Mouse (Mus musculus): Measurements from ENCODE around the gene Pak3. TPM values are rescaled to one million over a fixed set of nuclear protein-coding genes. Genes with fewer than 3 reads are reported as not detected.

Pak3 gene
- polyA plus RNA-seq, 1 experiment from 2014 or later = 146 TPM

GRCm38 (mm10) chrX:143827212-143827611 lies 308.8 kb downstream of the Pak3 start, which contains the start of gene Capn6:
Gene Capn6 (minus strand): TSS chrX:143827414.
- DNase-seq (ENCODE audit: low spot score) (no peak), ATAC-seq (no peak)
- no peak within 1 kb of the TSS for H3K4me3 ChIP-seq (ENCODE audit: low read depth, low read length)
- H3K4me2 ChIP-seq (ENCODE audit: low read length) = no peak within 1 kb of the TSS
- WGBS = 37% methylated on average over 4 of the region's 4 CpGs
- H3K27ac ChIP-seq (ENCODE audit: low read depth, low read length) = no peak within 1 kb of the TSS
- no peaks in the 10 kb centered on the region for H3K9me3 ChIP-seq (replicated peaks; ENCODE audit: control insufficient read depth, low read length)
- H3K9ac ChIP-seq (ENCODE audit: low read length) = no peak within 1 kb of the TSS
- no peaks in the 10 kb centered on the region for H3K4me1 ChIP-seq (ENCODE audit: control insufficient read depth, insufficient read depth, low read length)
- H3K36me3 ChIP-seq (ENCODE audit: control insufficient read depth, insufficient read depth, low read length) = no peaks in the 10 kb centered on the region
- H3K27me3 ChIP-seq (replicated peaks; ENCODE audit: control insufficient read depth, insufficient read depth, low read length) = no peaks in the 10 kb centered on the region

DNA sequence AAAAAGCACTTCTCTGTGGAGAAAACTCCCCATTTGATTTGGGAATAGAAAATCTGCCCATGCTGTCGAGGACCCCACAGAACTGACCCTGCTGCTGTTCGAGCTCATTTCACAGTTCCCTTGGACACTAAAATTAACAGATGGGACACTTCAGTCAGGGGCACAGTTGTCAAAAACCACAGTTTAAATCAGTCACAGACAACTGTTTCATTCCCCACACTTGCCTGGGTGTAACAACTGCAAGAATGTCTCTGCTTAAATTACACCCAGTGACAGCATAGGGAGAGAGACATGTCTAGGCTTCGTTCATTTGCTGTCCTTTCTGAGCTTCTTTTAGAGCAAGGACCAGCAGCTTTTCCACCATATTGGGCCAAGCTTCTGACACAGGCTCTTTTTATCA lies 328.2 kb downstream of the Pak3 start:
- no peak for DNase-seq (ENCODE audit: low spot score)
- no peak for ATAC-seq
- Histone ChIP-seq H3K9ac (ENCODE audit: low read length) (no peak overlapping the region), H3K4me1 (ENCODE audit: control insufficient read depth, insufficient read depth, low read length) (no peaks in the 10 kb centered on the region), H3K36me3 (ENCODE audit: control insufficient read depth, insufficient read depth, low read length) (no peaks in the 10 kb centered on the region), H3K27ac (ENCODE audit: low read depth, low read length) (no peak overlapping the region), H3K4me2 (ENCODE audit: low read length) (no peak overlapping the region), H3K9me3 (replicated peaks; ENCODE audit: control insufficient read depth, low read length) (no peaks in the 10 kb centered on the region), H3K27me3 (replicated peaks; ENCODE audit: control insufficient read depth, insufficient read depth, low read length) (no peaks in the 10 kb centered on the region), H3K4me3 (ENCODE audit: low read depth, low read length) (no peak overlapping the region)
- 84% methylated on average over 3 of the region's 3 CpGs for WGBS

Small RNA genes within 50 kb of the gene (microRNA-seq; reads per million reads assigned to microRNA genes)
- gene Gm47298 = not detected

Other genes starting within 250 kb of the Pak3 start
- 2.5 and 2.9 TPM in 2 replicates for gene Chrdl1, start 124.3 kb upstream of the Pak3 start, polyA plus RNA-seq (2014; fragmentation: Nextera tagmentation; extraction: Ambion mirVana)